Mouse (Mus musculus): Measurements from ENCODE around the gene Ppp1r12a. TPM values are rescaled to one million over a fixed set of nuclear protein-coding genes. Genes with fewer than 3 reads are reported as not detected.
"Not testable (repeated sequence)": the region's sequence is repeated elsewhere in the genome, so short reads cannot be mapped to it uniquely, and the experiment has no call there.

The Ppp1r12a gene
- polyA plus RNA-seq, 1 experiment from 2014 or later: 71.9 TPM

DNA sequence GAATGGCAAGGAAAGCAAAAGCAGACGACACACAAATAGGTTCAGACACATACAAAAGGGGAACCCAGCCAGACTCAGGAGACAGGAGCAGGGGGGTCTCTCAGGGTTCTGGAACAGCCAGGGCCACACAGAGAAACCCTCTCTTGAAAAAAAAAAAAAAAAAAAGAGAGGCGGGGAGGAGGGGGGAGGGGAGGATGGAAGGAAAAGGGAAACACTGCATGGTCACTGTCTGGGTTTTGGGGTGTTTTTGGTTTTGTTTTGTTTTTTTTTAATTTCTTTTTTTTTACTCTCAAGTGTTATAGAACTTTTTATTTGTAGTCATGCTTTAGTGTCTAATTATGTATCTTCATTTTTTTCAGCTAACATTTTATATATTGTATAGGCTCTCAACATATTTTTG, 89.2 kb downstream of the Ppp1r12a start:
- Histone ChIP-seq H3K4me1 (no peaks in the 10 kb centered on the region), H3K9me3 (replicated peaks) (no peaks in the 10 kb centered on the region), H3K36me3 (peaks cover 70% of the 10 kb centered on the region), H3K27ac (no peak overlapping the region), H3K4me3 (no peak overlapping the region), H3K27me3 (ENCODE audit: low read depth, poor library complexity, severe bottlenecking) (no peaks in the 10 kb centered on the region)
- no peak for DNase-seq (ENCODE audit: low spot score)
- WGBS: 95% methylated on average over 1 of the region's 2 CpGs

GRCm38 (mm10) chr10:108255812-108256376, 93.9 kb downstream of the Ppp1r12a start:
- no peak for DNase-seq (ENCODE audit: low spot score)
- no peak overlapping the region for H3K27ac ChIP-seq
- H3K4me3 ChIP-seq: no peak overlapping the region
- no peaks in the 10 kb centered on the region for H3K4me1 ChIP-seq
- WGBS: 92% methylated on average over 7 of the region's 7 CpGs
- H3K9me3 ChIP-seq (replicated peaks): no peaks in the 10 kb centered on the region
- peaks cover 77% of the 10 kb centered on the region for H3K36me3 ChIP-seq
- H3K27me3 ChIP-seq (ENCODE audit: low read depth, poor library complexity, severe bottlenecking): no peaks in the 10 kb centered on the region

DNA sequence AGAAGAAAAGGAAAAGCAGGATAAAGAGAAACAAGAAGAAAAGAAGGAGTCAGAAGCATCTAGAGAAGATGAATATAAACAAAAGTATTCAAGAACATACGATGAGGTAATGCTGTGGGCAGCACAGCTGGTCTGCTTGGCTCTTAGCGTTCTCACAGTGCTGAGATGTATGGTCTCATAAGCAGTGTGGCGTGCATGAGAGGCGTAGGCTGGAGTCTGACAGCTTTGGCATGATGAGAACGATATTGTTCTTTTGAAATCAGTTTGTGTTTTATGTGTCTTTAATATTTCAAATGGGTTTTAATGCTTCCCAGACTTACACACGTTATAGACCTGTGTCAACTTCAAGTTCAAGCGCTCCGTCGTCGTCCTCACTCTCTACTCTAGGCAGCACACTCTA, 98.9 kb downstream of the Ppp1r12a start:
- 93% methylated on average over 10 of the region's 10 CpGs for WGBS
- no peaks in the 10 kb centered on the region for H3K27me3 ChIP-seq (ENCODE audit: low read depth, poor library complexity, severe bottlenecking)
- no peak overlapping the region for H3K27ac ChIP-seq
- no peaks in the 10 kb centered on the region for H3K4me1 ChIP-seq
- H3K36me3 ChIP-seq: peaks cover 81% of the 10 kb centered on the region
- no peaks in the 10 kb centered on the region for H3K9me3 ChIP-seq (replicated peaks)
- DNase-seq (ENCODE audit: low spot score): no peak
- no peak overlapping the region for H3K4me3 ChIP-seq

DNA sequence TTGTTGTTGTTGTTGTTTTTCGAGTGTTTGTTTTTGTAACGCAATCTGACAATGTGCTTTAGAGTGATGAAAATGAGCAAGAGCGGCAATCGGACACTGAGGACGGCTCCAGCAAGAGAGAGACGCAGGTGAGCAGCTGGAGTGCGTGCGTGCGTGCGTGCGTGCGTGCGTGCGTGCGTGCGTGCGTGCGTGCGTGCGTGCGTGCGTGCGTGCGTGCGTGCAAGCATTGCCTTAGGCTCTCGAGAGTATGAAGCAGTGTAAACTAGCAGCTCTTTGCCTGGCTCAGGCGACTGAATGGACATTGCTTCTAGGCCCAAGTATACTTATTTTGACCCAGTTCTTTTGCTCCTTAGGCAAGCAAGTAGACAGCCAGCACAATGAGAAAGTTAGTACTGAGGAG, 102.6 kb downstream of the Ppp1r12a start:
- Histone ChIP-seq H3K27me3 (ENCODE audit: low read depth, poor library complexity, severe bottlenecking) (no peaks in the 10 kb centered on the region), H3K27ac (no peak overlapping the region), H3K9me3 (replicated peaks) (no peaks in the 10 kb centered on the region), H3K36me3 (peaks cover 86% of the 10 kb centered on the region), H3K4me3 (no peak overlapping the region), H3K4me1 (no peaks in the 10 kb centered on the region)
- 96% methylated on average over 27 of the region's 27 CpGs for WGBS
- no peak for DNase-seq (ENCODE audit: low spot score)

GRCm38 (mm10) chr10:108271201-108271600, 109.2 kb downstream of the Ppp1r12a start:
- Histone ChIP-seq H3K27ac (no peak overlapping the region), H3K4me1 (no peaks in the 10 kb centered on the region), H3K36me3 (peaks cover 78% of the 10 kb centered on the region), H3K4me3 (no peak overlapping the region), H3K27me3 (ENCODE audit: low read depth, poor library complexity, severe bottlenecking) (no peaks in the 10 kb centered on the region), H3K9me3 (replicated peaks) (no peaks in the 10 kb centered on the region)
- no peak for DNase-seq (ENCODE audit: low spot score)
- WGBS: 92% methylated on average over 7 of the region's 7 CpGs

GRCm38 (mm10) chr10:108276678-108277077, 114.7 kb downstream of the Ppp1r12a start:
- WGBS: 94% methylated on average over 6 of the region's 6 CpGs
- no peaks in the 10 kb centered on the region for H3K27me3 ChIP-seq (ENCODE audit: low read depth, poor library complexity, severe bottlenecking)
- no peak for DNase-seq (ENCODE audit: low spot score)
- H3K36me3 ChIP-seq: peaks cover 68% of the 10 kb centered on the region
- no peak overlapping the region for H3K27ac ChIP-seq
- H3K9me3 ChIP-seq (replicated peaks): no peaks in the 10 kb centered on the region
- no peaks in the 10 kb centered on the region for H3K4me1 ChIP-seq
- no peak overlapping the region for H3K4me3 ChIP-seq

GRCm38 (mm10) chr10:108277198-108277597, 115.2 kb downstream of the Ppp1r12a start:
- 93% methylated on average over 7 of the region's 7 CpGs for WGBS
- H3K9me3 ChIP-seq (replicated peaks): no peaks in the 10 kb centered on the region
- H3K4me3 ChIP-seq: no peak overlapping the region
- no peak overlapping the region for H3K27ac ChIP-seq
- H3K4me1 ChIP-seq: no peaks in the 10 kb centered on the region
- H3K36me3 ChIP-seq: peaks cover 65% of the 10 kb centered on the region
- no peak for DNase-seq (ENCODE audit: low spot score)
- H3K27me3 ChIP-seq (ENCODE audit: low read depth, poor library complexity, severe bottlenecking): no peaks in the 10 kb centered on the region

- H3K9me3 ChIP-seq (replicated peaks); H3K4me3 ChIP-seq; H3K27ac ChIP-seq; DNase-seq (ENCODE audit: low spot score); H3K4me1 ChIP-seq; H3K27me3 ChIP-seq (ENCODE audit: low read depth, poor library complexity, severe bottlenecking): not testable (repeated sequence)
- peaks cover 39% of the 10 kb centered on the region for H3K36me3 ChIP-seq
- 83% methylated on average over 4 of the region's 5 CpGs for WGBS
Measured at GRCm38 (mm10) chr10:108281099-108281498, 119.1 kb downstream of the Ppp1r12a start.

GRCm38 (mm10) chr10:108282351-108282750, 120.4 kb downstream of the Ppp1r12a start:
- 94% methylated on average over 6 of the region's 6 CpGs for WGBS
- DNase-seq (ENCODE audit: low spot score): no peak
- H3K27ac ChIP-seq: no peak overlapping the region
- no peaks in the 10 kb centered on the region for H3K9me3 ChIP-seq (replicated peaks)
- H3K4me1 ChIP-seq: no peaks in the 10 kb centered on the region
- no peak overlapping the region for H3K4me3 ChIP-seq
- H3K27me3 ChIP-seq (ENCODE audit: low read depth, poor library complexity, severe bottlenecking): no peaks in the 10 kb centered on the region
- H3K36me3 ChIP-seq: peaks cover 27% of the 10 kb centered on the region

- DNase-seq (ENCODE audit: low spot score): no peak
- Histone ChIP-seq H3K36me3 (peaks cover 16% of the 10 kb centered on the region), H3K9me3 (replicated peaks) (no peaks in the 10 kb centered on the region), H3K27ac (no peak overlapping the region), H3K27me3 (ENCODE audit: low read depth, poor library complexity, severe bottlenecking) (no peaks in the 10 kb centered on the region), H3K4me3 (no peak overlapping the region), H3K4me1 (no peaks in the 10 kb centered on the region)
- 94% methylated on average over 2 of the region's 2 CpGs for WGBS
Measured at GRCm38 (mm10) chr10:108283418-108283817, 121.4 kb downstream of the Ppp1r12a start.

DNA sequence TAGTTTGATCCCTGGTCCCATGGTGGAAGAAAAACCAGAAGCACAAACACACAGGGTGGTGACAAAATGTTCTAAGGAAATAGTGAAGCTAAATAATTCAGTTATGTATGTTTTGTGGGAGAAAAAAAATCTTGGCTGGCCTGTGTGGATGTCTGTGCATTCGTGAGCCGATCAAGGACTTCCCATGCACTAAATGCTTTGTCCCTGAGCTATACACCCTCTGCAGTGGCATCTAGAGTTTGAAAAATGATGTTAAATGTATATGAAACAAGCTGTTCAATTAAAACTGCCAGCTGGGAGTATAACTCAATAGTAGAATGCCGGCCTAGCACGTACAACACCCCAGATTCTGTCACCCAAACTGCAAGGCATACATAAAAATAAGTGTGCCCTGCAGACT, 121.8 kb downstream of the Ppp1r12a start:
- H3K4me3 ChIP-seq: no peak overlapping the region
- H3K27ac ChIP-seq: no peak overlapping the region
- 94% methylated on average over 4 of the region's 4 CpGs for WGBS
- DNase-seq (ENCODE audit: low spot score): no peak
- H3K4me1 ChIP-seq: no peaks in the 10 kb centered on the region
- H3K36me3 ChIP-seq: peaks cover 15% of the 10 kb centered on the region
- no peaks in the 10 kb centered on the region for H3K9me3 ChIP-seq (replicated peaks)
- no peaks in the 10 kb centered on the region for H3K27me3 ChIP-seq (ENCODE audit: low read depth, poor library complexity, severe bottlenecking)

DNA sequence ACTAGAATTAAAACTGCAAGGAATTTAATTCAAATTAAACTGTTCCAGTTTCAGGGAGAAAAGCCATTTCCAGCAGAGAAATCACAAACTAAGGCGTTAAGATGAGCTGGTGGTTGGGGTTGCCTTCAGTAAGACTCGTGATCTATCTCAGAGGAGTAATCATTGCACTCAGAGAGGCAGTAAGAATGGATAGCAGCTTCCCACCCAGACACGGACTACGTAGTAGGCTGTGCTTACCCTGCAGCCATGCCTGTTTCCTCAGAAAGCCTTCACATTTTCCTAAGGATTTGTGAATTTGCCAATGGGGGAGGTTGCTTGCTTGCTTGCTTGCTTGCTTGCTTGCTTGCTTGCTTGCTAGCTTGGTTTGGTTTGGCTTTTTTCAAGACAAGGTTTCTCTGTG, 122.5 kb downstream of the Ppp1r12a start:
- DNase-seq (ENCODE audit: low spot score): no peak

DNA sequence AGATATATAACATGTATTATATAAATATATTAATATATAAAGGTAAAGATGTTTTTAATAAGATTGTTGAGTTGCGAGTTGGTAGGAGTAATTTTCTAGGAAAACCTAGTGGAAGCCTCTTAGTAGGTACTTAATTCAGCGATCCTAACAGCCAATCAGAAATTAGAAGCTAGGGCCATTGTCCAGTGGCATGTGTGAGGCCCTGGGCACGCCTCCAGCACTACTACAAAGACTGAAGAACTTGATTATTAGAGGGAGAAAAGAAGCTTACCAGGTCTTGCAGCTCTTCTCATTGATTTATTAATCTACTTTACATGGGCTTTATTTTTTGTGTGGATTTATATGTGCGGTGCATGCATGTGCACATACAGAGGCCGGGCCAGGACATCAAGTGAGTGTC, 123.0 kb downstream of the Ppp1r12a start:
- no peak overlapping the region for H3K4me3 ChIP-seq
- H3K4me1 ChIP-seq: no peaks in the 10 kb centered on the region
- no peak overlapping the region for H3K27ac ChIP-seq
- no peak for DNase-seq (ENCODE audit: low spot score)
- H3K27me3 ChIP-seq (ENCODE audit: low read depth, poor library complexity, severe bottlenecking): no peaks in the 10 kb centered on the region
- 90% methylated on average over 5 of the region's 5 CpGs for WGBS
- H3K36me3 ChIP-seq: peaks cover 10% of the 10 kb centered on the region
- no peaks in the 10 kb centered on the region for H3K9me3 ChIP-seq (replicated peaks)

More for the DNA sequence above, 122.5 kb downstream of the Ppp1r12a start:
- no peaks in the 10 kb centered on the region for H3K4me1 ChIP-seq
- H3K27ac ChIP-seq: no peak overlapping the region
- no peak overlapping the region for H3K4me3 ChIP-seq
- no peaks in the 10 kb centered on the region for H3K9me3 ChIP-seq (replicated peaks)
- 88% methylated on average over 4 of the region's 4 CpGs for WGBS
- no peaks in the 10 kb centered on the region for H3K27me3 ChIP-seq (ENCODE audit: low read depth, poor library complexity, severe bottlenecking)
- H3K36me3 ChIP-seq: peaks cover 15% of the 10 kb centered on the region
